Mouse (Mus musculus) heart, postnatal 0 days (tissue): ENCODE results near the gene Btd.

Experiments
- CTCF ChIP-seq: IDR thresholded peaks from 2 replicates; pipeline ENCODE4 v1.5.1; 2016; ENCODE audit warnings: antibody characterized with exemption, control low read depth, low read depth
- EP300 ChIP-seq: IDR thresholded peaks from 2 replicates; pipeline ENCODE4 v1.6.1; 2016; ENCODE audit warnings: antibody characterized with exemption, low read depth

GRCm38 (mm10) chr14:31700376-31700775 is 59.5 kb downstream of the Btd start:
- no peak for TF ChIP-seq CTCF
- no peak for TF ChIP-seq EP300
